Mouse (Mus musculus) liver, embryonic 15.5 days (tissue): ENCODE results near the gene Heg1. TPM values are rescaled to one million over a fixed set of nuclear protein-coding genes. Genes with fewer than 3 reads are reported as not detected.
A peak's percentile ranks its signal among the peaks of the same experiment; 100 is the strongest.

Source experiments
- ATAC-seq: fragments of 200-750 bp; cut with Nextera tagmentation; 2 replicates; pipeline ENCODE4 v1.8.0; 2017; ENCODE audit warnings: moderate number of reproducible peaks, mild to moderate bottlenecking, moderate library complexity; ENCODE audit not compliant: insufficient read depth
- H3K27ac ChIP-seq: fragments of 300-500 bp; sonication (generic); replicated peaks from 2 replicates; pipeline ENCODE4 v1.5.1; 2015; ENCODE audit warnings: mild to moderate bottlenecking, inconsistent platforms
- H3K27me3 ChIP-seq: fragments of 300-500 bp; sonication (generic); 2 replicates; pipeline ENCODE4 v1.6.1; 2015; ENCODE audit warnings: mild to moderate bottlenecking, inconsistent platforms
- H3K36me3 ChIP-seq: fragments of 300-500 bp; sonication (generic); replicated peaks from 2 replicates; pipeline ENCODE4 v1.6.1; 2015; ENCODE audit warnings: moderate library complexity, mild to moderate bottlenecking, inconsistent platforms
- H3K4me1 ChIP-seq: fragments of 300-500 bp; sonication (generic); replicated peaks from 2 replicates; pipeline ENCODE4 v1.6.1; 2015; ENCODE audit warnings: inconsistent platforms
- H3K4me2 ChIP-seq: fragments of 300-500 bp; sonication (generic); 2 replicates; pipeline ENCODE4 v1.6.1; 2015; ENCODE audit warnings: moderate library complexity, mild to moderate bottlenecking, inconsistent platforms
- H3K4me3 ChIP-seq: fragments of 300-500 bp; sonication (generic); replicated peaks from 2 replicates; pipeline ENCODE4 v1.5.1; 2015; ENCODE audit warnings: mild to moderate bottlenecking, inconsistent platforms
- H3K9ac ChIP-seq: fragments of 300-500 bp; sonication (generic); 2 replicates; pipeline ENCODE4 v1.6.1; 2015; ENCODE audit warnings: moderate library complexity, mild to moderate bottlenecking, inconsistent platforms
- H3K9me3 ChIP-seq: fragments of 300-500 bp; sonication (generic); replicated peaks from 2 replicates; pipeline ENCODE4 v1.6.1; 2016; ENCODE audit warnings: inconsistent platforms
- WGBS: fragments of 180-500 bp; shearing (Covaris S2); methylation state at CpG from one replicate; pipeline ENCODE4 v1.1.7; 2015; ENCODE audit warnings: mixed read lengths; ENCODE audit not compliant: insufficient replicate concordance; 5-methylcytosine and 5-hydroxymethylcytosine counted together
- polyA plus RNA-seq: library from polyadenylated mRNA; unstranded; fragments of >200 nt; fragmentation: Nextera tagmentation; extraction: Ambion mirVana; gene quantifications from 2 replicates; pipeline ENCODE4 v1.2.1, GENCODE M21; 2015

Heg1 gene
- polyA plus RNA-seq, 1 experiment from 2014 or later, result 4.9 TPM

DNA sequence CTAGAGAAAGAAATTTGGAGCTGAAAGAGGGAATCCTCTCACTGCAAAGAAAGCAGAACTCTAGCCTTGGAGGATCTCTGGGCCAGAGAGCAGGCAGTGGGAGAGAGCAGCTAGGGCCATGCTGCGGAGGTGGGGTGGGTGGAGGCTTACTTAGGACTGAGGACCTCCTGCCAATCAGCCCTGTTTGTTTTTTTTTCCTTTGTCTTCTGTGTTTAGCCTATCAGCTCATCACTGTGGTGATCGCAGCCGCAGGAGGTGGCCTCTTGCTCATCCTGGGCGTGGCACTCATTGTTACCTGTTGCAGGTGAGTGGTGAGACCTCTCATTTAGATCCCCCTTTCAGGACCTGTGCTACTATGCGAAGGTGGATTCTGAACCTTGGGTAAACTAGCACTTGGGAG is 76.4 kb downstream of the Heg1 start:
- ATAC-seq, result no peak
- Histone ChIP-seq H3K4me2 (no peak overlapping the region), H3K4me3 (no peak overlapping the region), H3K27ac (no peak overlapping the region), H3K4me1 (peaks cover 48% of the 10 kb centered on the region), H3K9me3 (no peaks in the 10 kb centered on the region), H3K36me3 (peaks cover 5% of the 10 kb centered on the region; the same call in 1 of the 2 replicates), H3K9ac (no peak overlapping the region), H3K27me3 (no peaks in the 10 kb centered on the region)
- 46% methylated on average over 5 of the region's 5 CpGs for WGBS

DNA sequence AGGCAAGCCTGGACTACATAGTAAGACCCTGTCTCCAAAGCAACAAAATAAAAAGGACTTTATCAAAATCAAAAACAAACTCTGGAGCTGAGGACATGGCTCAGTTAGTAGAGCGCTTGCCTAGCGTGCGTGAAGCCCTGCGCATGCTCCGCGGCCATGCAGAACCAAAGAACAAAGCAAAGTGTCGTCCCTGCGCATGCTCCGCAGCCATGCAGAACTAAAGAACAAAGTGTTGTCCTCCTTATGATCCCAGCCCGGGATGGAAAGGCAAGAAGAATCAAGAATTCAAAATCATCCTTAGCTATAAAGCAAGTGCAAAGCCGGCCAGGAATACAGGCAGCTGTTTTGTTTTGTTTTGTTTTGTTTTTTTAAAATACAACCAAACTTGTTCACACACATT is 76.8 kb downstream of the Heg1 start:
- H3K9me3 ChIP-seq, result no peaks in the 10 kb centered on the region
- H3K4me2 ChIP-seq, result no peak overlapping the region
- no peak overlapping the region for H3K4me3 ChIP-seq
- no peak overlapping the region for H3K27ac ChIP-seq
- no peak for ATAC-seq
- no peak overlapping the region for H3K9ac ChIP-seq
- H3K36me3 ChIP-seq, result peaks cover 9% of the 10 kb centered on the region; the same call in 1 of the 2 replicates
- H3K27me3 ChIP-seq, result no peaks in the 10 kb centered on the region
- WGBS, result 85% methylated on average over 11 of the region's 11 CpGs
- peaks cover 48% of the 10 kb centered on the region for H3K4me1 ChIP-seq

- Histone ChIP-seq H3K9me3 (no peaks in the 10 kb centered on the region), H3K4me3 (no peak overlapping the region), H3K27ac (no peak overlapping the region), H3K36me3 (0 out of 2 replicates have a peak, but pooled peaks cover 14% of the 10 kb centered on the region), H3K4me1 (peaks cover 53% of the 10 kb centered on the region), H3K27me3 (no peaks in the 10 kb centered on the region), H3K9ac (no peak overlapping the region), H3K4me2 (no peak overlapping the region)
- WGBS, result 49% methylated on average over 12 of the region's 12 CpGs
- 0 out of 2 replicates have a peak, but pooled peaks have one; percentile 56 for ATAC-seq
Observed at GRCm38 (mm10) chr16:33764501-33765193, 80.5 kb downstream of the Heg1 start.

- no peaks in the 10 kb centered on the region for H3K9me3 ChIP-seq
- no peaks in the 10 kb centered on the region for H3K27me3 ChIP-seq
- ATAC-seq, result no peak
- WGBS, result 55% methylated on average over 2 of the region's 2 CpGs
- peaks cover 49% of the 10 kb centered on the region for H3K4me1 ChIP-seq
- H3K9ac ChIP-seq, result no peak overlapping the region
- H3K36me3 ChIP-seq, result 0 out of 2 replicates have a peak, but pooled peaks cover 14% of the 10 kb centered on the region
- no peak overlapping the region for H3K4me2 ChIP-seq
- H3K27ac ChIP-seq, result no peak overlapping the region
- H3K4me3 ChIP-seq, result no peak overlapping the region
Observed at GRCm38 (mm10) chr16:33765477-33765876, 81.3 kb downstream of the Heg1 start.

GRCm38 (mm10) chr16:33766309-33766708 is 82.1 kb downstream of the Heg1 start:
- H3K4me1 ChIP-seq, result peaks cover 43% of the 10 kb centered on the region
- no peak overlapping the region for H3K4me2 ChIP-seq
- H3K27me3 ChIP-seq, result no peaks in the 10 kb centered on the region
- 0 out of 2 replicates have a peak, but pooled peaks cover 14% of the 10 kb centered on the region for H3K36me3 ChIP-seq
- H3K4me3 ChIP-seq, result no peak overlapping the region
- no peak overlapping the region for H3K9ac ChIP-seq
- no peaks in the 10 kb centered on the region for H3K9me3 ChIP-seq
- H3K27ac ChIP-seq, result no peak overlapping the region
- no peak for ATAC-seq
- 58% methylated on average over 12 of the region's 12 CpGs for WGBS

- no peak for ATAC-seq
- H3K9me3 ChIP-seq, result no peaks in the 10 kb centered on the region
- WGBS, result 69% methylated on average over 15 of the region's 15 CpGs
Observed at GRCm38 (mm10) chr16:33766757-33767156, 82.6 kb downstream of the Heg1 start.

GRCm38 (mm10) chr16:33768491-33769278 is 84.5 kb downstream of the Heg1 start:
- no peak overlapping the region for H3K9ac ChIP-seq
- H3K27ac ChIP-seq, result no peak overlapping the region
- no peak overlapping the region for H3K4me2 ChIP-seq
- WGBS, result 81% methylated on average over 3 of the region's 3 CpGs
- H3K9me3 ChIP-seq, result no peaks in the 10 kb centered on the region
- H3K27me3 ChIP-seq, result no peaks in the 10 kb centered on the region
- H3K4me1 ChIP-seq, result peaks cover 46% of the 10 kb centered on the region
- H3K36me3 ChIP-seq, result 0 out of 2 replicates have a peak, but pooled peaks cover 11% of the 10 kb centered on the region
- no peak for ATAC-seq
- no peak overlapping the region for H3K4me3 ChIP-seq

More at GRCm38 (mm10) chr16:33766757-33767156, 82.6 kb downstream of the Heg1 start:
- no peaks in the 10 kb centered on the region for H3K27me3 ChIP-seq
- 0 out of 2 replicates have a peak, but pooled peaks cover 14% of the 10 kb centered on the region for H3K36me3 ChIP-seq
- H3K27ac ChIP-seq, result no peak overlapping the region
- peaks cover 39% of the 10 kb centered on the region for H3K4me1 ChIP-seq
- H3K9ac ChIP-seq, result no peak overlapping the region
- no peak overlapping the region for H3K4me3 ChIP-seq
- no peak overlapping the region for H3K4me2 ChIP-seq

GRCm38 (mm10) chr16:33769848-33770247 is 85.7 kb downstream of the Heg1 start:
- Histone ChIP-seq H3K9ac (no peak overlapping the region), H3K27ac (0 out of 2 replicates have a peak overlapping the region, but pooled peaks have one; percentile 2), H3K4me3 (no peak overlapping the region), H3K36me3 (0 out of 2 replicates have a peak, but pooled peaks cover 11% of the 10 kb centered on the region), H3K4me2 (no peak overlapping the region), H3K27me3 (no peaks in the 10 kb centered on the region), H3K9me3 (no peaks in the 10 kb centered on the region), H3K4me1 (peaks cover 37% of the 10 kb centered on the region)
- WGBS, result 23% methylated on average over 7 of the region's 7 CpGs
- no peak for ATAC-seq

- no peak for ATAC-seq
- Histone ChIP-seq H3K9ac (no peak overlapping the region), H3K27me3 (no peaks in the 10 kb centered on the region), H3K4me1 (peaks cover 35% of the 10 kb centered on the region), H3K36me3 (0 out of 2 replicates have a peak, but pooled peaks cover 6% of the 10 kb centered on the region), H3K4me3 (no peak overlapping the region), H3K4me2 (no peak overlapping the region), H3K9me3 (no peaks in the 10 kb centered on the region), H3K27ac (no peak overlapping the region)
- WGBS, result 61% methylated on average over 4 of the region's 4 CpGs
Observed at GRCm38 (mm10) chr16:33770778-33771454, 86.7 kb downstream of the Heg1 start.

GRCm38 (mm10) chr16:33772809-33773208 is 88.6 kb downstream of the Heg1 start:
- Histone ChIP-seq H3K27me3 (no peaks in the 10 kb centered on the region), H3K9ac (no peak overlapping the region), H3K4me2 (no peak overlapping the region), H3K27ac (peak overlapping the region; percentile 57), H3K36me3 (no peaks in the 10 kb centered on the region), H3K4me3 (no peak overlapping the region), H3K4me1 (peaks cover 34% of the 10 kb centered on the region), H3K9me3 (no peaks in the 10 kb centered on the region)
- 25% methylated on average over 5 of the region's 5 CpGs for WGBS
- ATAC-seq, result peak; percentile 83

DNA sequence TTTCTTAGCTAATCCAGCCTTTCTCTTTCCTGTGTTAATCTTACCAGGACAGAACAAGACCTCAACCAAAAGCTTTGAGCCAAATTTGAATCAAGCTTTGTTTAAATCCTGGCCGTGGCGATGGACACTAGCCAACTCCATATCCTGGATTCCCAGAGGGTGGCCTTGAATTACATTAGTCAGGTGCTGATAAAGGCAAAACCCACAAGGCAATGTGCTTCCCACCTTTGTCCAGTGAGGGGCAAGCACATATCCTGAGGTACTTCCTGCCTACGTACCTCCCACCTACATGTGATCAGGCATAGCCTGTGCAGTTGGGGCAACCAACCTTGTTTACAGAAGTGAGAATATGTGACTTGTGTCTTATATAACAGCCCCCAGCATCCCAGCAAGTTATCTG is 90.8 kb downstream of the Heg1 start:
- no peak overlapping the region for H3K27ac ChIP-seq
- H3K4me1 ChIP-seq, result peaks cover 32% of the 10 kb centered on the region
- H3K9ac ChIP-seq, result no peak overlapping the region
- H3K4me2 ChIP-seq, result no peak overlapping the region
- H3K36me3 ChIP-seq, result no peaks in the 10 kb centered on the region
- H3K4me3 ChIP-seq, result no peak overlapping the region
- no peak for ATAC-seq
- WGBS, result 58% methylated on average over 3 of the region's 3 CpGs
- no peaks in the 10 kb centered on the region for H3K27me3 ChIP-seq
- H3K9me3 ChIP-seq, result no peaks in the 10 kb centered on the region
